Mouse (Mus musculus) heart, postnatal 0 days (tissue): ENCODE data around the gene Mecom.

Experiments used
- CTCF ChIP-seq: IDR thresholded peaks from 2 replicates; pipeline ENCODE4 v1.5.1; 2016; ENCODE audit warnings: antibody characterized with exemption, control low read depth, low read depth
- EP300 ChIP-seq: IDR thresholded peaks from 2 replicates; pipeline ENCODE4 v1.6.1; 2016; ENCODE audit warnings: antibody characterized with exemption, low read depth

DNA sequence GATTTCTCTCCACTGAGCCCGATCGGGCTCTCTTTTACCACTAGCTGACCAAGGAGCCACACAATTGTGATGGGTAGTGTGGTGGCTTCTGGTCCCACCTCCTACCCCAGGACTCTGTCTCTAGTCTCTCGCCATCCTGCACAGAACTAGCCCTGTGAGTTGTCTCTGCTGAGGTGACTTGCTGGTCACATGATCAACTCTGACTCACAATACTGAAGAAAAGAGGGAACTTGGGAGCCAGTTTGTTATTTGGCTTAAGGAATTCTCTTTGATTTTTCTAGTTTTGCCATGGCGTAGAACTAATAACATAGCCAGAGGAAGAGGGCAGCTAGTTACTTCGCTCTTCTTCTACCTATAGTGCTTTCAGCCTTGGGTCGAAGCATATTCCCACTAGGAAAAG, 496.5 kb downstream of the Mecom start:
- TF ChIP-seq CTCF (no peak), EP300 (no peak)
